Mouse (Mus musculus) liver, embryonic 14.5 days (tissue): Measurements from ENCODE around the gene Cyp3a11.

Experiments
- CTCF ChIP-seq: IDR thresholded peaks from 2 replicates; pipeline ENCODE4 v1.5.1; 2016; ENCODE audit warnings: antibody characterized with exemption, low read depth, control low read depth
- EP300 ChIP-seq: IDR thresholded peaks from 2 replicates; pipeline ENCODE4 v1.6.1; 2016; ENCODE audit warnings: antibody characterized with exemption, low read depth

DNA sequence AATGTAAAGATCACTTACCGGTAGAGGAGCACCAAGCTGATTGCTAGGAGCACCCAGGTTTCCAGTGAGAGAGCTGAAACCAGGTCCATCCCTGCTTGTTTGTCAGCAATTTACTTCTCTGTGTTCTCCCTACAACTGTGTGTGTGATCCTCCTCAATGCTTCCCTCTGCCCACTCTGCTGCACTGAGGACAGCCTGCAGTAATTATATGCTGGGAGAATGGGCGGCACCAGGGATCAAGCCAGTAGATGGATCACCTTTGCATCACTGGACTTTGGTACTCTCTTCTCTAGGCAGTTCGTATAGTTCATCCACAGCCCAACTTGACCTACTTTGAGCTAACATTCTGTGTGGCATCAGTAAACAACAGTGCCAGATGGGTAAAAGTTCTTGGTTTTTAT is at the start of gene Cyp3a11:
- no peak for TF ChIP-seq CTCF
- TF ChIP-seq EP300, result no peak
